Mouse (Mus musculus) limb, embryonic 13.5 days (tissue): ENCODE measurements around the gene Ctnnd2. TPM values are rescaled to one million over a fixed set of nuclear protein-coding genes. Genes with fewer than 3 reads are reported as not detected.
"Not testable (repeated sequence)": the region's sequence is repeated elsewhere in the genome, so short reads cannot be mapped to it uniquely, and the experiment has no call there.

Experiments
- ATAC-seq: fragments of 200-750 bp; cut with Nextera tagmentation; 2 replicates; pipeline ENCODE4 v1.8.0; 2017; ENCODE audit warnings: low read depth, moderate number of reproducible peaks, moderate TSS enrichment; ENCODE audit not compliant: low FRiP score
- H3K27ac ChIP-seq: fragments of 300-500 bp; sonication (generic); 2 replicates; pipeline ENCODE4 v1.5.1; 2015; ENCODE audit warnings: inconsistent platforms, mild to moderate bottlenecking, moderate library complexity
- H3K27me3 ChIP-seq: fragments of 300-500 bp; sonication (generic); 2 replicates; pipeline ENCODE4 v1.6.1; 2015; ENCODE audit warnings: mild to moderate bottlenecking, inconsistent platforms
- H3K36me3 ChIP-seq: fragments of 300-500 bp; sonication (generic); 2 replicates; pipeline ENCODE4 v1.6.1; 2015; ENCODE audit warnings: inconsistent platforms, mild to moderate bottlenecking, moderate library complexity
- H3K4me1 ChIP-seq: fragments of 300-500 bp; sonication (generic); 2 replicates; pipeline ENCODE4 v1.6.1; 2015; ENCODE audit warnings: inconsistent platforms
- H3K4me2 ChIP-seq: fragments of 300-500 bp; sonication (generic); replicated peaks from 2 replicates; pipeline ENCODE4 v1.6.1; 2015; ENCODE audit warnings: inconsistent platforms, mild to moderate bottlenecking, moderate library complexity
- H3K4me3 ChIP-seq: fragments of 300-500 bp; sonication (generic); 2 replicates; pipeline ENCODE4 v1.5.1; 2015; ENCODE audit warnings: moderate library complexity, mild to moderate bottlenecking, inconsistent platforms
- H3K9ac ChIP-seq: fragments of 300-500 bp; sonication (generic); 2 replicates; pipeline ENCODE4 v1.6.1; 2015; ENCODE audit warnings: mild to moderate bottlenecking, inconsistent platforms
- H3K9me3 ChIP-seq: fragments of 300-500 bp; sonication (generic); 2 replicates; pipeline ENCODE4 v1.6.1; 2016; ENCODE audit warnings: inconsistent platforms
- WGBS: fragments of 180-500 bp; shearing (Covaris S2); methylation state at CpG from one replicate; pipeline ENCODE4 v1.1.7; 2015; 5-methylcytosine and 5-hydroxymethylcytosine counted together
- polyA plus RNA-seq: library from polyadenylated mRNA; unstranded; fragments of >200 nt; fragmentation: Nextera tagmentation; extraction: Ambion mirVana; gene quantifications from 2 replicates; pipeline ENCODE4 v1.2.1, GENCODE M21; 2015

The Ctnnd2 gene
- polyA plus RNA-seq, result 3.5 and 3.8 TPM in 2 replicates

DNA sequence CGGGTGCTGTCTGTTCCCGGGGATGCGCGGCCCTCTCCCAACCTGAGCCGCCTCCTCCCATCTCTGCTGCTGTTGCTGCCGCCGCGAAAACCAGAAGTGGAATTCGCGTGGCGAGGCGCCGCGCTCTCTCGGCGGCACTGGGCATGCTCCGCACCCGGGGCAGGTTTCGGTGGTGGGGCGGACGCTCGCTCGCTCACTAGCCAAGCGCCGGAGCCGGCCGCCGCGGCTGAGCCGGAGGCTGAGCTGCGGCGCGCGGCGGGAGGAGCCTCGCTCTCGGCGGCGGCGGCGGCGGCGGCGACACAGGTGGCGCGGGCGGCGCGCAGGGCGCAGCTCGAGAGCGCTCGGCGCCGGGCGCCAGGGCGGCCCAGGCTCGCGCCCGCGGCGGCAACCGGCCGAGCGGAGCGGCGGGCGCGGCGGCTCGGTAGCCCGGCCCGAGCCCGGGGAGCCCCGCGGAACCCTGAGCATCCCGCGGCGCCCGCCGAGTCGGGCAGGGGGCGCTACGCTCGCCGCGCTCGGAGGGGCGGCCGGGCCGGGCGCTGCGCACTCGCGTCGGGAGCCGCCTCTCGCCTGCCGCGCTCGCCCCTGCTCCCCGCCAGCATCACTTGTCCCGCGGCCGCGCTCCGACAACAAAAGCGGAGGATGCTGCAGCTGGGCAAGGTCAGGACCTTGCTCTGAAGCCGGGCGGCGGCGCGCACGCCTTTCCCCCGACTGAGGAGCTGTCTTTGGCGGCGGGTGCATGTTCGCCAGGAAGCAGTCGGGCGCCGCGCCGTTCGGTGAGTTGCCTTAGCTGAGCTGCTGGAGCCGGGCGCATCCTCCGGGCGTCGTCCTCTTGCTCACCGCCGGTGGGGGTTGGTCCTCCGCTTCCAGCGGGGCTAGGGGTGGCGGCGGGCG lies at the start of gene Ctnnd2:
Ctnnd2 (plus strand) TSS at position 203 of the 891 bp plus-strand sequence.
- Histone ChIP-seq H3K4me3 (peak within 1 kb of the TSS; percentile 68), H3K9ac (peak within 1 kb of the TSS; percentile 65), H3K4me2 (peak within 1 kb of the TSS; percentile 99), H3K27me3 (peaks cover 47% of the 10 kb centered on the region), H3K4me1 (peaks cover 11% of the 10 kb centered on the region; the same call in 1 of the 2 replicates), H3K9me3 (no peaks in the 10 kb centered on the region), H3K36me3 (no peaks in the 10 kb centered on the region), H3K27ac (no peak within 1 kb of the TSS)
- ATAC-seq, result peak; percentile 90
- under 1% methylated on average over 72 of the region's 136 CpGs for WGBS

DNA sequence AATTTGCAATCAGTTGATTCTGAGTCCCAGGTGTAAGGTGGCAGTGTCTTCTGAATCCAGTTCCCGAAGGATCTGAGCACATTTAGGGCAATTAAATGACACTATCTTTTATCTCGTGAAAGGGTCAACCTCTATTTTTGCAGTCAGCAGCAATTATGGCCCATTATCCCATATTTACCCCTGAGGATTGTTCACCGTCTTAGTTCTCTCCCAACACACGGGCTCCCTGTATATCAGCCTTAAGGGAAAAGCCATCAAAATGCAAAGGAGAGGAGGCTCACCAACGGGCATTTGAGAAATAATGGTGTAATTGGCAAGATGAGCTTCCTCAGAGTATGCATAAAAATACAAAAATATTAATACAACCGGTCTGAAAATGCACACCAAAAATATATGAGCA lies 41.7 kb upstream of the Ctnnd2 start:
- no peak overlapping the region for H3K4me2 ChIP-seq
- no peak overlapping the region for H3K27ac ChIP-seq
- H3K9ac ChIP-seq, result no peak overlapping the region
- H3K4me3 ChIP-seq, result no peak overlapping the region
- no peaks in the 10 kb centered on the region for H3K9me3 ChIP-seq
- H3K27me3 ChIP-seq, result no peaks in the 10 kb centered on the region
- H3K36me3 ChIP-seq, result no peaks in the 10 kb centered on the region
- no peak for ATAC-seq
- H3K4me1 ChIP-seq, result no peaks in the 10 kb centered on the region
- WGBS, result 70% methylated on average over 6 of the region's 6 CpGs

DNA sequence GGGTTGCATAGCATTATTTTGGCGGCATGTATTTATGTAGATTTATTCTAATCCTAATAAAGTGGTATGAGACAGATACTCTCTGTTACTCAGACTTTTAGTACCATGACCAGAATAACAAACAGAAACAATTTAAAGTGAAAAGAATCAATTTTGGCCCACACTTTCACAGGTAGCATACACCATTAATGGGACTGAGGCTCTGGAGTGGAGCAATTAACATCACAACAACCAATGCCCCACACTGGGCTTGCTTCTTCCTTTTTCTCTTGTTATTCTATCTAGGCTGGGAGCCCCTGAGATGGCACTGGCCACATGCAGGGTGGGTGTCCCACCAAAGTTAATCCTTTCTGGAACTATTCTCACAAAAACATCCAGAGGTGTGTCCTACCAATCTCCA lies 32.8 kb upstream of the Ctnnd2 start:
- H3K4me3 ChIP-seq, H3K4me1 ChIP-seq, H3K36me3 ChIP-seq, ATAC-seq, H3K27me3 ChIP-seq, H3K27ac ChIP-seq, H3K4me2 ChIP-seq, H3K9ac ChIP-seq, H3K9me3 ChIP-seq: not testable (repeated sequence)
- 55% methylated on average over 1 of the region's 1 CpGs for WGBS

DNA sequence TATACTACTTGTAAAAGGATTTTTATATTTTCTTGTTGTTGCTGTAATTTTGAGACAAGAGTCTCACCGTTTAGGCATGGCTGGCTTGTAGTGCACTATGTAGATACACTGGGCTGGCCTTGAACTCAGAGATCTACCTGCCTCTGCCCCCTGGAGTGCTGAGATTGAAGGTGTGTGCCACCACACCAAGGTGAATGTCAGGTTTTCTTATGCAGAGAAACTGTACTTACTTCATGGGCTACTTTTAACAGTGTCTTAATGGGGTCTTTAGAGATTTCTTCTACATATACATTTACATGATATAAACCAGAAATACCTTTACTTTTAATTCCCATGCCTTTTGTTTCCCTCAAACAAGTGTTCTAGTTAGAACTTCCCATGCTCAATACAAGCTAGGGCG lies 27.0 kb upstream of the Ctnnd2 start:
- Histone ChIP-seq H3K27me3 (no peaks in the 10 kb centered on the region), H3K9ac (no peak overlapping the region), H3K4me3 (no peak overlapping the region), H3K27ac (no peak overlapping the region), H3K4me2 (no peak overlapping the region), H3K9me3 (no peaks in the 10 kb centered on the region), H3K4me1 (no peaks in the 10 kb centered on the region), H3K36me3 (no peaks in the 10 kb centered on the region)
- no peak for ATAC-seq
- 75% methylated on average over 2 of the region's 2 CpGs for WGBS

DNA sequence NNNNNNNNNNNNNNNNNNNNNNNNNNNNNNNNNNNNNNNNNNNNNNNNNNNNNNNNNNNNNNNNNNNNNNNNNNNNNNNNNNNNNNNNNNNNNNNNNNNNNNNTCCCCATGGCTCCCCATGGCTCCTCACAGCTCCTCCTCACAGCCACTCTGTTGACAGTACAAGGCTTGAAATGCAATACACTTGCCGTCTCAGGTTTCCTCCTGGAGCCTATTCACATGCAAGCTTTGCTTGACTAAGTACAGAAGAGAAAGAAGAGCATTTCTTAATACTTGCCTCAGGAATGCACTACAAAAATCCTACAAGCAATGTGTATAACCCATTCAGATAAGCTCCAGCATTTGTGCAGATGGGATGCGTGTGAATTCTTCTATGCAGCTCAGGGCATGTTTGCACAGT lies 20.2 kb upstream of the Ctnnd2 start:
- whole genome bisulfite sequencing, result 44% methylated on average over 2 of the region's 2 CpGs
- ATAC-seq, result no peak

DNA sequence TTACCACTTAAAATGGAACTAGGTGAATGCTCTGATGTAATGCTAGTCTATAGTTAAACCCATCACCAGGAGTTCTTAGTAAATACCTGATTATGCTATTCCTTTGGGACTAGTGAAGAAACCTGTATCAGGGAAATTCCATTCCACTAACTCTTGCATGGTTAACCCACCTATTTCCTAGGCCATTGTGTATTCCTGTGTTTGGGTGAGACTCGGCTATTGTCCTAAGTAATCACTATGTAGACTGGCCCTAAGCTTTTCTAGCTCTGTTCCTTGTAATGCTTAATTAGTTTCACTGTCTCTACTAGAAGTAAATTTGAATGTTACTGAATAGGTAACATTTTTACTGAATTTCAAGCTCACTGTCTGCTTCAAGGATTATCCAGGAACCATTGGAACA lies 14.4 kb upstream of the Ctnnd2 start:
- Histone ChIP-seq H3K27me3 (no peaks in the 10 kb centered on the region), H3K9ac (no peak overlapping the region), H3K9me3 (no peaks in the 10 kb centered on the region), H3K4me2 (no peak overlapping the region), H3K4me1 (no peaks in the 10 kb centered on the region), H3K4me3 (no peak overlapping the region), H3K27ac (no peak overlapping the region), H3K36me3 (no peaks in the 10 kb centered on the region)
- WGBS, result 96% methylated on average over 1 of the region's 1 CpGs
- no peak for ATAC-seq

More for the DNA sequence above, 20.2 kb upstream of the Ctnnd2 start:
- Histone ChIP-seq H3K4me2 (no peak overlapping the region), H3K36me3 (no peaks in the 10 kb centered on the region), H3K27ac (no peak overlapping the region), H3K27me3 (no peaks in the 10 kb centered on the region), H3K9me3 (no peaks in the 10 kb centered on the region), H3K4me3 (no peak overlapping the region), H3K4me1 (no peaks in the 10 kb centered on the region), H3K9ac (no peak overlapping the region)

DNA sequence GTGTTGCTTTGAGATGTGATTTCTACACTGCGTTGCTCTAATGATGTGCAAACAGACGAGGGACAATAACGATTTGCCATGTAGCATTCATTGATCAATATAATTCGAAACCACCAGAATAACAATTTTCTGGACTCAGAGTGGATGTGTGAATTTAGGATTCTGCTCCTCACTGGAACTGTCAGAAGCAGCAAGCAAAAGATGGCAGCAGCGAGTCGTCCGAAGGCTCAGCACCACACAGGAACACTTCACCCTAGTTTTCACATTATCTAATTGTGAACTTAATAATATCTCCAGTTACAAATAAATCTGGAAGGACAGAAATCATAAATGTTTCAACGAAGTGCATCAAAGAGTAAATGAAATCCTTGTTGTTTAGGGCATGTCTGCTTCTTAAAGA lies 2.4 kb upstream of the Ctnnd2 start:
- Histone ChIP-seq H3K36me3 (no peaks in the 10 kb centered on the region), H3K27ac (no peak overlapping the region), H3K4me1 (peaks cover 11% of the 10 kb centered on the region; the same call in 1 of the 2 replicates), H3K4me2 (no peak overlapping the region), H3K9ac (no peak overlapping the region), H3K9me3 (no peaks in the 10 kb centered on the region), H3K4me3 (no peak overlapping the region), H3K27me3 (peaks cover 43% of the 10 kb centered on the region)
- WGBS, result 68% methylated on average over 8 of the region's 8 CpGs
- no peak for ATAC-seq

DNA sequence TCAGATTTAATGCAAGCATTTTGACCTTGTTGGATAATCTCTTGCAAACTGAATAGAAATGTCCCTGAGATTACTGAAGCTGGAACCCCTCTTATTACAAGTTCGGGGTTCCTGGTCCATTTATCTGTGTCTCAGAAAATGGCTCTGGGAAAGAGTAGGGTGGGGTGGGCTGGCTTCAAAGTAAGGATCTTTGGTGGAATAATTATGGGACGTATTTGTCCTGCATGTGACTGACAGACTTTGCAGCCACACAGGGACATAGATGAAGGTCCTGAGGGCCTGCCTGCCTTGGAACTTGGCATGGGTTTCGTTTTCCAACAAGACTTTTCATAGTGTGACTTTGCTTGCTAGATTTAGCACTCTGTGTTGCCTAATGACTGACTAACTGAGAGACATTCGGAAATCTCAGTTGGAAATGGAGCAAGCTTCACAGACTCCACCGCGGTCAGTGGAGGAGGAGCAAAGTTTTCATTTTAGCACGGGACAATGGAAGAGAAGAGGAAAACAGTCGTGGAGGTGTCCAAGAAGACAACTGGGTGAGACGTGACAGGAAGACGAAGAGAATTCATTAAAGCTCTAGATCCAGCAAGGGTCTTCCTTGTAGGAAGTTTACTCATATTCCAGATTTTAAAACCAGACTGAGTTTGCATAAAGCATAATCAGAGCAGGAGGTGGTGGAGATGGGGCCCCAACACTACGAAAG lies 749 bp upstream of the Ctnnd2 start:
- ATAC-seq, result no peak
- H3K9me3 ChIP-seq, result no peaks in the 10 kb centered on the region
- H3K9ac ChIP-seq, result peak overlapping the region; percentile 65; the same call in 1 of the 2 replicates
- peaks cover 11% of the 10 kb centered on the region; the same call in 1 of the 2 replicates for H3K4me1 ChIP-seq
- H3K4me3 ChIP-seq, result peak overlapping the region; percentile 68
- peaks cover 47% of the 10 kb centered on the region for H3K27me3 ChIP-seq
- H3K4me2 ChIP-seq, result peak overlapping the region; percentile 99
- H3K27ac ChIP-seq, result no peak overlapping the region
- no peaks in the 10 kb centered on the region for H3K36me3 ChIP-seq
- WGBS, result 20% methylated on average over 11 of the region's 11 CpGs

DNA sequence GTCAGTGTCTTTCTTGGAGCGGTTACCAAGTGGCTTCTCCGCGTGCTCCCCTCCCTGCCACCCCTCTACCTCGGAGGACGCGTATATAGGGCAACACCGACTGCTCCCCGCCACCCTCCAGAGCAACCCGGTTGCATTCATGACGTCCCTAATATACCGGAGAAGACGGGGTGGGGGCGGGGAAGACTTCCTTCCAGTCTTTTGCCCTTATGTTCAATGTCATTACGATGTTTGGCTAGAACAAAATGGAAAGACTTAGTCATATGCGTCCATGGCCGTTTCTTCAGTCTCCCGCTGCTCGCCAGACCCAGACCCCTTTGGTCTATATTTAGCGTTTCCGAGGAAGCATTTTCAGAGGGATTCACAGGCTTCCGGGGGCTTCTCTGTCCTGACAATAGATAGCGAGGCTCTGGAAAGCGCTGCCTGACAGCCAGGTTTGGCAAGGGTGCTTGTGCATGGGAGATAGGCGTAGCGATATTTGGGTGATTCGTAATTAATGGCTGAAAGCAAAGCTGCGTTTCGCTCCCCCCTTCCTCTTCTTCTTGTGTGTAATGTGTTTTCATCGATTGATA lies 1.1 kb downstream of the Ctnnd2 start:
- H3K27ac ChIP-seq, result no peak overlapping the region
- H3K36me3 ChIP-seq, result no peaks in the 10 kb centered on the region
- no peaks in the 10 kb centered on the region for H3K9me3 ChIP-seq
- peak overlapping the region; percentile 65 for H3K9ac ChIP-seq
- peak overlapping the region; percentile 68 for H3K4me3 ChIP-seq
- H3K27me3 ChIP-seq, result peaks cover 47% of the 10 kb centered on the region
- peak overlapping the region; percentile 99 for H3K4me2 ChIP-seq
- ATAC-seq, result 0 out of 2 replicates have a peak, but pooled peaks have one; percentile 17
- H3K4me1 ChIP-seq, result peaks cover 11% of the 10 kb centered on the region; the same call in 1 of the 2 replicates
- WGBS, result 2% methylated on average over 28 of the region's 29 CpGs

DNA sequence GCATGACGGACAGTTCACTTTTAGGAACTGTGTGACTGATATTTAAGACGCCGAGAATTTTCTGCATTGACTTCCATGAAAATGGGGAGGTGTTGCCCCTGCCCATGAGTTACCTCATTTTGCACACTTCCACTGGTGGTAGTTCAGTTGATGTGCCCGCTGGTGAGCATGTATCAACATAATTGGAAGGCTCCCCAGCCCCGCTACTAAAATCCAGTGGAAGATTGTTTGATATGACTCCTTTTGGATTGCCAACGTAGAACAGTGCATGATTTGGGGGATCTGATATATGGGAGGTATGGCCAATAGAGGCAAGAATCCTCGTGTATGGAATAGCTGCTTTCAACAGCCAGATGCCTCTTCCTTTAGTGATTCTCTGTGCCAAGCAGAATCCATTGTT lies 1.9 kb downstream of the Ctnnd2 start:
- Histone ChIP-seq H3K9ac (no peak overlapping the region), H3K27me3 (peaks cover 47% of the 10 kb centered on the region), H3K4me2 (peak overlapping the region; percentile 99), H3K36me3 (no peaks in the 10 kb centered on the region), H3K27ac (no peak overlapping the region), H3K4me3 (peak overlapping the region; percentile 68), H3K4me1 (peaks cover 11% of the 10 kb centered on the region; the same call in 1 of the 2 replicates), H3K9me3 (no peaks in the 10 kb centered on the region)
- no peak for ATAC-seq
- WGBS, result 51% methylated on average over 7 of the region's 7 CpGs

DNA sequence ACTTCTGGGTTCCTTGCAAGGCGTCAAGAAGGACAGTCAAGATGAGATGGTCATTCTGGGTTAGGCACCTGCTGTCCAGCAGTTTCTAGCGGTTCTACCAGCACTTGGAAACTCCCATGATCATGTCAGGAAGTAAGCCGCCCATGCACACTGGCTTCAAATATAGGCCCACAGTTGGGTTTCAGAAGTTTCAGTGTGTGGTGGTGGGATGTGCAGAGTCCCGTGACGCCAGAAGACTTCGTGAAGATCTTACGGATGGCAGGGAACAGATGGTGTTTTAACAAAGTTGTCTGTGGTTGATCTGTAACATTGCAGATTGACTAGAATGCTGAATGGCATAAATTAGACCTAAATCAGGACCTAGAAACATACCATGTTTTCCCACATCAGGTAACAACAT lies 11.6 kb downstream of the Ctnnd2 start:
- no peak for ATAC-seq
- 91% methylated on average over 7 of the region's 7 CpGs for WGBS
- no peaks in the 10 kb centered on the region for H3K36me3 ChIP-seq
- no peak overlapping the region for H3K9ac ChIP-seq
- no peaks in the 10 kb centered on the region for H3K27me3 ChIP-seq
- no peak overlapping the region for H3K4me3 ChIP-seq
- H3K4me1 ChIP-seq, result no peaks in the 10 kb centered on the region
- H3K4me2 ChIP-seq, result no peak overlapping the region
- no peak overlapping the region for H3K27ac ChIP-seq
- no peaks in the 10 kb centered on the region; the same call in 1 of the 2 replicates for H3K9me3 ChIP-seq

DNA sequence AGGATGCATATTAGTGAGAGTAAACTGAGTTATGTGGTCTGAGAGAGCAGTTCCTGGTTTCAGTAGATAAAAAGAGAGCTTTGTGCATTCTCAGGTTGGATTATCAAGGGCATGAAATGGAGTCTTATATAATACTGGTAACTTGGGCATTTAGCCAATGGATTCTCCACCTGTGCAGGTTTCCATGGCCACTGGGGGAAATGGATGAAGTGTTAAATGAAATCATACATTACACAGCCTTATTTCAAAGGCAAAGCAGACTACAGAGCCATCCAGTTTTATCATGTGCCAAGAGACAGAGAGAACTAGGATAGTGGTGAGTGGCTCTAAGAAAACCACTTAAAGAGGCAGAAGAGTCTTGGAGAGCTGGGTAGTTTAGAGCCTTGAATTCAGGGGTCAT lies 18.5 kb downstream of the Ctnnd2 start:
- no peak overlapping the region for H3K27ac ChIP-seq
- H3K36me3 ChIP-seq, result no peaks in the 10 kb centered on the region
- no peak overlapping the region for H3K4me2 ChIP-seq
- H3K4me1 ChIP-seq, result no peaks in the 10 kb centered on the region
- H3K4me3 ChIP-seq, result no peak overlapping the region
- ATAC-seq, result no peak
- no peaks in the 10 kb centered on the region for H3K27me3 ChIP-seq
- no peaks in the 10 kb centered on the region; the same call in 1 of the 2 replicates for H3K9me3 ChIP-seq
- no peak overlapping the region for H3K9ac ChIP-seq
